Mouse (Mus musculus) liver, postnatal 0 days (tissue): ENCODE measurements around the gene Txnrd2.

Source experiments
- CTCF ChIP-seq: sonication (generic); IDR thresholded peaks from 2 replicates; pipeline ENCODE4 v1.5.1; 2016; ENCODE audit warnings: antibody characterized with exemption, low read depth
- EP300 ChIP-seq: IDR thresholded peaks from 2 replicates; pipeline ENCODE4 v1.6.1; 2016; ENCODE audit warnings: antibody characterized with exemption, low read depth, mild to moderate bottlenecking

DNA sequence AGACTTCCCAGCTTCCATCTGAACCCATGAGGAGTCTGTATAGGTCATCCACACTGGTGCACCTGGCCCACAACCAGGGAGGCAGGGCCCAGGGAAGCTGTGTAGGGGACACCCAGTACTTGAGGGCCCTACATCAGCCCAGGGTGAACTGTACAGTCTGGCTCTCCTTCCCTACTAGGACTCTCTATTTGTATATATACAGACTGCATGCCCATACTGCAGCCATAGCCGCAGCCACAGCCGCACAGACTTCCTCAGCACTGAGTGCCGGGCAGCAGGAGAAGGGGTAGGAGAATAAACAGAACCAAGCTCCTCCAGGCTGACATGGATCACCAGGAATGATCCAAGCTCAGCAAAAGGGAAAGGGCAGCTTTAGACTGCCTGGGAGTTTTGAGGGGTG is 34.6 kb downstream of the Txnrd2 start:
- no peak for TF ChIP-seq CTCF
- no peak for TF ChIP-seq EP300
